Comparison of ENCODE assay signal across 8 mouse cellular contexts in the genomic region with DNA sequence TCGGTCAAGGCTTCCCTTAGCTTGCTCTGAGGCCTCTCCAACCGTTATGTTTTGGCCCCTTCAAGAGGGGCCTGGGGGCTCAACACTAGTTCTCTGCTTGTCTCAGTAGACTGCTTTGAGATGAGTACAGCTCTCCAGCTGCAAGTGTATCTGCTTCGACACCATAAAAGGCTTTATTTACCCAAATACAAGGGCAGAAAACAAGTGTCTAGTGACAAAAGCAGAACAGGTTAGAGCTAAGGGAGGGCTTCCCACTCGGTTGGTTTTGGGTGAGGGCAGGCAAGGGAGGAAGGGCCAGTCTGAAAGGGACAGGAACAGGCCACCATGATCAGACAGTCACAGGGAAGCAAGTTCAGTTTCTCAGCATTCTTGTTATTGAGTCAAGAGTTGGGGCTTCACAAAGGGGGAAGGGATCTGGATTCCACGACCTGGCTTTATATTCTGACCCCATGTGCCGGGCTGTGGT. TPM values are rescaled to one million over a fixed set of nuclear protein-coding genes. Genes with fewer than 3 reads are reported as not detected.
DNase-seq lines count a peak whose midpoint lies in the region; ATAC-seq lines count a peak whose summit lies in the region.

No protein-coding gene starts in this region.

- peak overlapping the region; percentile 96 for H3K9ac ChIP-seq in embryonic facial prominence, embryonic 13.5 days
- peak overlapping the region; percentile 98 for H3K9ac ChIP-seq in hindbrain, embryonic 13.5 days
- peak overlapping the region; percentile 71; the same call in 1 of the 2 replicates for H3K9ac ChIP-seq in stomach, embryonic 15.5 days

- H3K4me2 ChIP-seq in embryonic facial prominence, embryonic 13.5 days, result peak overlapping the region; percentile 80
- H3K4me2 ChIP-seq in hindbrain, embryonic 13.5 days, result peak overlapping the region; percentile 94
- H3K4me2 ChIP-seq in stomach, embryonic 15.5 days, result peak overlapping the region; percentile 81

- no peaks in the 10 kb centered on the region for H3K27me3 ChIP-seq in embryonic facial prominence, embryonic 13.5 days
- no peaks in the 10 kb centered on the region for H3K27me3 ChIP-seq in hindbrain, embryonic 13.5 days
- H3K27me3 ChIP-seq in stomach, embryonic 15.5 days (replicated peaks), result no peaks in the 10 kb centered on the region

- DNase-seq in layer of hippocampus, adult 9-11 months, result peak; percentile 72
- DNase-seq in layer of hippocampus, adult 8-10 months (ENCODE audit: low spot score in 2 of 2), result no peak
- DNase-seq in lung, postnatal 10 days, result peak; percentile 38
- no peak for DNase-seq in left cerebral cortex, postnatal 25 days (ENCODE audit: low spot score in 2 of 2)
- no peak for DNase-seq in ovary, postnatal 36 days (ENCODE audit: low spot score)

- peak overlapping the region; percentile 99 for H3K27ac ChIP-seq in embryonic facial prominence, embryonic 13.5 days
- peak overlapping the region; percentile 99 for H3K27ac ChIP-seq in hindbrain, embryonic 13.5 days
- peak overlapping the region; percentile 95 for H3K27ac ChIP-seq in stomach, embryonic 15.5 days

- intact Hi-C loops in left cerebral cortex, postnatal 25 days (cut with DNase I), result no loop called here

- peaks cover 36% of the 10 kb centered on the region for H3K36me3 ChIP-seq in embryonic facial prominence, embryonic 13.5 days
- H3K36me3 ChIP-seq in hindbrain, embryonic 13.5 days, result peaks cover 28% of the 10 kb centered on the region
- H3K36me3 ChIP-seq in stomach, embryonic 15.5 days, result peaks cover 13% of the 10 kb centered on the region; the same call in 1 of the 2 replicates

- WGBS in embryonic facial prominence, embryonic 13.5 days, result 6% methylated on average over 6 of the region's 6 CpGs
- WGBS in hindbrain, embryonic 13.5 days, result 9% methylated on average over 6 of the region's 6 CpGs
- WGBS in stomach, embryonic 15.5 days, result 19% methylated on average over 6 of the region's 6 CpGs

- no peaks in the 10 kb centered on the region for H3K9me3 ChIP-seq in embryonic facial prominence, embryonic 13.5 days
- H3K9me3 ChIP-seq in hindbrain, embryonic 13.5 days, result no peaks in the 10 kb centered on the region
- no peaks in the 10 kb centered on the region for H3K9me3 ChIP-seq in stomach, embryonic 15.5 days

- H3K4me1 ChIP-seq in embryonic facial prominence, embryonic 13.5 days, result peaks cover 44% of the 10 kb centered on the region
- H3K4me1 ChIP-seq in hindbrain, embryonic 13.5 days (replicated peaks), result peaks cover 60% of the 10 kb centered on the region
- H3K4me1 ChIP-seq in stomach, embryonic 15.5 days, result peaks cover 26% of the 10 kb centered on the region

- H3K4me3 ChIP-seq in embryonic facial prominence, embryonic 13.5 days, result peak overlapping the region; percentile 80
- peak overlapping the region; percentile 77 for H3K4me3 ChIP-seq in hindbrain, embryonic 13.5 days
- peak overlapping the region; percentile 74 for H3K4me3 ChIP-seq in stomach, embryonic 15.5 days (replicated peaks)

- ATAC-seq in embryonic facial prominence, embryonic 13.5 days (ENCODE audit: insufficient number of reproducible peaks, insufficient read depth, low FRiP score, low TSS enrichment, low read depth), result no peak
- no peak for ATAC-seq in hindbrain, embryonic 13.5 days (ENCODE audit: low FRiP score)
- no peak for ATAC-seq in stomach, embryonic 15.5 days (ENCODE audit: insufficient read depth, low FRiP score, low read depth)

RNA-seq across cellular contexts. Expression of gene Plekho1, which starts 1.4 kb away (rescaled TPM):
- total RNA-seq in layer of hippocampus, adult 8-10 months (2022), result 10 to 100 TPM; 42.0 to 70.1 (median 52.4) TPM
- 41.2 and 47.7 TPM in 2 replicates for polyA plus RNA-seq in embryonic facial prominence, embryonic 13.5 days (2015; fragmentation: Nextera tagmentation; extraction: Ambion mirVana)
- 59.5 and 65.4 TPM in 2 replicates for polyA plus RNA-seq in hindbrain, embryonic 13.5 days (2015; fragmentation: Nextera tagmentation; extraction: Ambion mirVana)
- polyA plus RNA-seq in stomach, embryonic 15.5 days (2015; fragmentation: Nextera tagmentation; extraction: Ambion mirVana), result 30.9 and 33.2 TPM in 2 replicates
- total RNA-seq in left cerebral cortex, postnatal 25 days (2021), result 10 to 100 TPM; 71.6 to 84.8 TPM

Comparison
In these comparisons a context has a peak if more than half of its experiments do, and no peak if none do; other contexts are left out.
1. DNase-seq: peak in layer of hippocampus, adult 9-11 months (single experiment) and lung, postnatal 10 days (single experiment); none in layer of hippocampus, adult 8-10 months (0 of 2), left cerebral cortex, postnatal 25 days (0 of 2) and ovary, postnatal 36 days (single experiment).
2. Peak in every context shown above with its lines, with median percentiles within 50 percentile points of each other: H3K27ac ChIP-seq, H3K4me2 ChIP-seq, H3K4me3 ChIP-seq and H3K9ac ChIP-seq.